Mouse (Mus musculus) testis, adult 2 months (tissue): Measurements from ENCODE around the gene Tmem104.
A peak's percentile ranks its signal among the peaks of the same experiment; 100 is the strongest.

Experiments
- CTCF ChIP-seq: fragments of 200-500 bp; IDR thresholded peaks from 2 replicates; pipeline ENCODE4 v1.5.1; 2012; ENCODE audit warnings: low read depth, mild to moderate bottlenecking, inconsistent platforms, low read length, moderate library complexity; ENCODE audit not compliant: control insufficient read depth, insufficient read depth, insufficient replicate concordance
- POLR2A ChIP-seq: fragments of 200-500 bp; IDR thresholded peaks from 2 replicates; pipeline ENCODE4 v1.6.1; 2012; ENCODE audit warnings: low read depth, mild to moderate bottlenecking, inconsistent platforms, low read length, moderate library complexity; ENCODE audit not compliant: control insufficient read depth

DNA sequence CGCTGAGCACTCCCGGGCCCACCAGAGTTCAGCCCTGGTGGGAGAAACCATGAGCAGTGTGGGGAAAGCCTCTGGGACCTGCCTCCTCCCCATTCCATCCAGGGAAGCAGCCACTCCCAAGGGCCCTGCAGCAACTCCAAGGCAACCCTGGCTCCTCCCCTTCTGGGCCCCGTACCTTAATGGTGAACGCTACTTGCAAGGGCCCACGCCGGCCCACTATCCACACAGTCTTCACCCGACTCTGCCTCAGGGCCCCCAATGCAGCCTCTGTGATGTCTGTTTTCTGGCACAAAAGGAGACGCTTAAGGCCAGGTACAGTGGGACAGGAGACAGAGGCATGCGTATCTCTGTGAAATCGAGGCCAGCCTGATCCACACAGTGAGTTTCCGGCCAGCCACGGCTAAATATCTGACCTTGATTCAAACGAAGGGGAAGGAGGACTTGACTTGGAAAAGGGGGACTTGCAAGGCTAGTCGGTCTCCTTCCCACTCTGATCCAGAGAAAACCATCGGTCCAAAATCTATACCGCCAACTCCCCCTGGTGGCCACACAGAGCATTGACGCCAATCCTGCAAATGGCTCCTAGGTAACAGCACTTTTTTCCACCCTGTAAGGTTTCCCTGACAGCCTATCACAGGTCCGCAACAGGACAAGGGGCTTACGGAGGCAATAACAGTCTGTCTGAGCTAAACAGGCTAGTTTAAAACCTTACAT, 83.0 kb downstream of the Tmem104 start:
- TF ChIP-seq CTCF: peak; percentile 89; the same call in 1 of the 2 replicates
- TF ChIP-seq POLR2A: no peak
